Mouse (Mus musculus): ENCODE data around the gene Fbxo22.

DNA sequence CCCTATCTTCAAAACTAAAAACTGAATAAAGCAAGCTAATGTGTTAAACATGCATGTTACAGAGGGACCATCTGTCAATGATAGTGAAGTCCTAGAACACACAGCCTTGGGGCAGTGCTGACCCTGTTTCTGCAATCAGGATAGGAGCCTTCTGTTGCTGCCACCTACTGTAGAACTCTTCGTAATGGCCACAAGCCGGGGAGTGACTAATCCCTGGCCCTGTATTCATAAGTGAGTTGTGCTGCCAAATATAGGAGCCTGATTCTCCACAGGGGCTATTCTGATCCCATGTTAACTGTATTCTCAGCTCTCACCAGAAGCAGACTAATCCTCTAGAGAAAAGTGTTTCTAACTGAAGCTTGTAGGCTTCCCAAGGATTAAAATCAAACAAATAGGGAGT, 9.4 kb upstream of the Fbxo22 start:
- TF ChIP-seq CTCF (IDR thresholded peaks at IDR 0.05; ENCODE audit: low read depth, low read length) = no peak
- TF ChIP-seq POLR2A (IDR thresholded peaks at IDR 0.05; ENCODE audit: borderline replicate concordance, low read depth, low read length) = no peak

Data from bone marrow macrophage, adult 2 months (primary cell).